Mouse (Mus musculus) CH12.LX (cell line): ENCODE measurements around the gene Pacsin1. TPM values are rescaled to one million over a fixed set of nuclear protein-coding genes. Genes with fewer than 3 reads are reported as not detected.

ENCODE experiments used
- DNase-seq: peaks from one replicate; pipeline ENCODE4 v3.0.0-alpha.2; 2013; ENCODE audit errors: extremely low read depth
- H3K27ac ChIP-seq: 2 replicates; pipeline ENCODE4 v1.5.1; 2012; ENCODE audit warnings: low read depth, mild to moderate bottlenecking, control low read depth, moderate library complexity; ENCODE audit not compliant: insufficient read depth
- H3K27me3 ChIP-seq: replicated peaks from 2 replicates; pipeline ENCODE3; 2012; ENCODE audit warnings: inconsistent platforms
- H3K36me3 ChIP-seq, 2 experiments: replicated peaks in 1 of 2; 2 replicates each; pipeline versions ENCODE3 to v1.6.1; 2012; ENCODE audit warnings: inconsistent platforms in 1 of 2, low read length in 1 of 2, mild to moderate bottlenecking in 1 of 2, mixed read lengths in 1 of 2, moderate library complexity in 1 of 2; ENCODE audit not compliant: control insufficient read depth in 1 of 2, insufficient read depth in 1 of 2
- H3K4me1 ChIP-seq, 2 experiments: 2 replicates each; pipeline ENCODE4 v1.6.1; 2012; ENCODE audit warnings: inconsistent platforms in 1 of 2, moderate library complexity in 1 of 2; ENCODE audit not compliant: insufficient read depth in 2 of 2, control insufficient read depth in 1 of 2
- H3K4me2 ChIP-seq: 2 replicates; pipeline ENCODE4 v1.6.1; 2012; ENCODE audit warnings: low read depth, mild to moderate bottlenecking, control low read depth; ENCODE audit not compliant: poor library complexity, insufficient read depth, severe bottlenecking
- H3K4me3 ChIP-seq, 3 experiments: fragments of 150-350 bp in 1 of 3; sonication (generic) in 1 of 3; replicated peaks in 1 of 3; 2 replicates each; pipeline versions ENCODE3 to v1.5.1; 2011 to 2012; ENCODE audit warnings: low read depth in 2 of 3, low read length in 2 of 3, mild to moderate bottlenecking in 2 of 3, moderate library complexity in 2 of 3, control low read depth in 1 of 3, improper control_type of control experiment in 1 of 3, inconsistent platforms in 1 of 3, mixed read lengths in 1 of 3; ENCODE audit not compliant: poor library complexity in 1 of 3
- H3K79me2 ChIP-seq: replicated peaks from 2 replicates; pipeline ENCODE4 v1.6.1; 2012; ENCODE audit warnings: mild to moderate bottlenecking, moderate library complexity; ENCODE audit not compliant: control insufficient read depth, poor library complexity, insufficient read depth, severe bottlenecking; ENCODE audit errors: extremely low read depth
- H3K9ac ChIP-seq: 2 replicates; pipeline ENCODE4 v1.6.1; 2012; ENCODE audit warnings: low read depth, mild to moderate bottlenecking, control low read depth, moderate library complexity; ENCODE audit not compliant: insufficient read depth
- H3K9me3 ChIP-seq: replicated peaks from 2 replicates; pipeline ENCODE3; 2012; ENCODE audit warnings: low read length, inconsistent platforms, mixed read lengths
- BHLHE40 ChIP-seq: IDR thresholded peaks from 2 replicates; pipeline ENCODE4 v1.6.1; 2011; ENCODE audit warnings: mild to moderate bottlenecking, low read depth, low read length, improper control_type of control experiment
- CHD2 ChIP-seq: IDR thresholded peaks from 2 replicates; pipeline ENCODE4 v1.6.1; 2011; ENCODE audit warnings: low read length, improper control_type of control experiment
- CTCF ChIP-seq, 2 experiments: IDR thresholded peaks in 1 of 2; conservative IDR thresholded peaks in 1 of 2; 2 replicates each; pipeline ENCODE4 v1.5.1; 2011 to 2012; ENCODE audit warnings: low read depth in 2 of 2, low read length in 2 of 2, improper control_type of control experiment in 1 of 2, inconsistent platforms in 1 of 2, mild to moderate bottlenecking in 1 of 2, moderate library complexity in 1 of 2
- ETS1 ChIP-seq: conservative IDR thresholded peaks from 2 replicates; pipeline ENCODE4 v1.6.1; 2012; ENCODE audit warnings: low read depth, mild to moderate bottlenecking, inconsistent platforms, low read length, improper control_type of control experiment, moderate library complexity
- HCFC1 ChIP-seq: IDR thresholded peaks from 2 replicates; pipeline ENCODE4 v1.6.1; 2012; ENCODE audit warnings: low read depth, mild to moderate bottlenecking, inconsistent platforms, low read length, improper control_type of control experiment
- IRF4 ChIP-seq: IDR thresholded peaks from 2 replicates; pipeline ENCODE4 v1.6.1; 2014; ENCODE audit warnings: low read depth, mild to moderate bottlenecking, inconsistent platforms, low read length, improper control_type of control experiment
- JUN ChIP-seq: IDR thresholded peaks from 2 replicates; pipeline ENCODE4 v1.6.1; 2011; ENCODE audit warnings: low read depth, mild to moderate bottlenecking, low read length, improper control_type of control experiment, moderate library complexity; ENCODE audit not compliant: insufficient read depth
- MAX ChIP-seq: IDR thresholded peaks from 2 replicates; pipeline ENCODE4 v1.6.1; 2011; ENCODE audit warnings: low read length, improper control_type of control experiment
- MAZ ChIP-seq: IDR thresholded peaks from 2 replicates; pipeline ENCODE4 v1.6.1; 2012; ENCODE audit warnings: low read depth, mild to moderate bottlenecking, inconsistent platforms, low read length, improper control_type of control experiment, moderate library complexity
- MEF2A ChIP-seq: IDR thresholded peaks from 2 replicates; pipeline ENCODE4 v1.6.1; 2014; ENCODE audit warnings: low read depth, mild to moderate bottlenecking, inconsistent platforms, low read length, improper control_type of control experiment, borderline replicate concordance
- NELFE ChIP-seq: IDR thresholded peaks from 2 replicates; pipeline ENCODE4 v1.6.1; 2011; ENCODE audit warnings: low read depth, low read length, improper control_type of control experiment
- PAX5 ChIP-seq: IDR thresholded peaks from 2 replicates; pipeline ENCODE4 v1.6.1; 2012; ENCODE audit warnings: low read length, inconsistent platforms, mixed read lengths
- POLR2A ChIP-seq: IDR thresholded peaks from 2 replicates; pipeline ENCODE4 v1.6.1; 2011; ENCODE audit warnings: low read depth, mild to moderate bottlenecking, improper control_type of control experiment, low read length
- SIN3A ChIP-seq: IDR thresholded peaks from 2 replicates; pipeline ENCODE4 v1.6.1; 2012; ENCODE audit warnings: low read length, improper control_type of control experiment, inconsistent platforms
- TBP ChIP-seq: conservative IDR thresholded peaks from 2 replicates; pipeline ENCODE4 v1.6.1; 2011; ENCODE audit warnings: low read depth, low read length, improper control_type of control experiment
- TCF12 ChIP-seq: IDR thresholded peaks from 2 replicates; pipeline ENCODE4 v1.6.1; 2014; ENCODE audit warnings: low read depth, mild to moderate bottlenecking, inconsistent platforms, low read length, improper control_type of control experiment
- UBTF ChIP-seq: IDR thresholded peaks from 2 replicates; pipeline ENCODE4 v1.6.1; 2012; ENCODE audit warnings: low read depth, mild to moderate bottlenecking, inconsistent platforms, low read length, improper control_type of control experiment, moderate library complexity
- USF1 ChIP-seq: IDR thresholded peaks from 2 replicates; pipeline ENCODE4 v1.6.1; 2014; ENCODE audit warnings: low read depth, mild to moderate bottlenecking, inconsistent platforms, low read length, improper control_type of control experiment
- USF2 ChIP-seq: conservative IDR thresholded peaks from 2 replicates; pipeline ENCODE4 v1.6.1; 2011; ENCODE audit warnings: low read depth, low read length, improper control_type of control experiment
- ZC3H11A ChIP-seq: IDR thresholded peaks from 2 replicates; pipeline ENCODE4 v1.6.1; 2012; ENCODE audit warnings: low read depth, mild to moderate bottlenecking, inconsistent platforms, low read length, improper control_type of control experiment
- ZKSCAN1 ChIP-seq: IDR thresholded peaks from 2 replicates; pipeline ENCODE4 v1.6.1; 2012; ENCODE audit warnings: low read depth, inconsistent platforms, low read length, improper control_type of control experiment, borderline replicate concordance
- ZMIZ1 ChIP-seq: IDR thresholded peaks from 2 replicates; pipeline ENCODE4 v1.6.1; 2012; ENCODE audit warnings: low read depth, mild to moderate bottlenecking, inconsistent platforms, low read length, improper control_type of control experiment
- dilution Hi-C: fragments of 300-500 bp; cut with MboI; formaldehyde crosslinking; loops from 2 replicates; pipeline ENCODE4 v1.14.3; 2020; ENCODE audit warnings: low sequenced_read_pairs; ENCODE audit not compliant: extremely low pct_unique_long_range_greater_than_20kb, extremely low pct_ligation_motif_present
- in situ Hi-C: fragments of 300-500 bp; cut with MboI; formaldehyde crosslinking; loops from 3 replicates; pipeline ENCODE4 v1.14.3; 2019; ENCODE audit warnings: low sequenced_read_pairs, low pct_ligation_motif_present, low pct_unique_long_range_greater_than_20kb, mixed read lengths
- polyA plus RNA-seq: library from polyadenylated mRNA; unstranded; fragments of >175 nt; gene quantifications from 2 replicates; pipeline ENCODE4 v1.2.1, GENCODE M21; 2012; ENCODE audit warnings: low read depth; ENCODE audit not compliant: insufficient read length
- total RNA-seq, 2 experiments: library from RNA; depleted of rRNA; stranded (reverse); fragments of 300-350 nt in 1 of 2; fragments of >200 nt in 1 of 2; gene quantifications; 2 replicates each; pipeline ENCODE4 v1.2.3; 2012 to 2014

Pacsin1 gene
- total and polyA plus RNA-seq, 3 experiments = 1.9 to 14.0 (median 13.2) TPM

DNA sequence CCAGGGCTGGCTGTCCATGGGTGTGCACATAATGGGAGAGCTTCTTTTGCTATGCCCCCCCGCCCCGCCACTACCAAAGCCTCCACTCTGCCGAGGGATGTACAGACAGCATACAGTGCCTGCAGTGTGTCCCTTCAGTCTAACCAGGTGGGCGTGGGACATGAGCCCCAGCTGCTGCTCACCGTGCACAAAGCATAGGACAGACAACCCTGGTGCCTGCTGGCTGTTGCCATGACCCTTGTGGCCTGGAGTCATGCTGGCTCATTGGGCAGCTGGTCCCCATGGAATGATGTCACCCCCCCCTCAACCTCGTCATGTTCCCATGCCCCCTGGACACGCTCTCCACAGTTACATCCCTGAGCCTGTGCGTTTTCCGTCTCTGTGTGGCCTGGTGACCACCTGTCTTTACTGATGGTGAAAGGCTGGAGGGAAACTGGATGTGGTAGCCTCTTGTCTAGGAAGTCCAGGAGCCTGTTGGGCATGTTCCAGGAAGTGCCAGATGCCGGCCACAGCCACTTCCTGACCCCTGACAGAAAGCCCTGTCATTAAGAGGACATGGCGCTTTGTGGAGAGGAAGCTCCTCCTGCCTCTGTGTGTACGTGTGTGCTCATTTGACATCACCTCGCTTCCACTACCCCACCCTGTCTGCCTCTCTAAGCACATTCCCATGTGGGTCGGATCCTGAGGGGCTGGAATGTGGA is 35.8 kb downstream of the Pacsin1 start:
- DNase-seq = no peak
- Histone ChIP-seq H3K4me3 (no peak overlapping the region), H3K4me1 (no peaks in the 10 kb centered on the region), H3K4me2 (no peak overlapping the region), H3K36me3 (peaks cover 0 to 11% of the 10 kb centered on the region in 2 experiments), H3K9me3 (peaks cover 7% of the 10 kb centered on the region), H3K9ac (no peak overlapping the region), H3K27ac (no peak overlapping the region), H3K27me3 (no peaks in the 10 kb centered on the region), H3K79me2 (no peaks in the 10 kb centered on the region)
- in situ Hi-C loops (no loop called here), dilution Hi-C loops (no loop called here)
- no peak for TF ChIP-seq ZKSCAN1
- no peak for TF ChIP-seq HCFC1
- TF ChIP-seq ZC3H11A = no peak
- TF ChIP-seq JUN = no peak
- TF ChIP-seq CHD2 = no peak
- TF ChIP-seq MEF2A = no peak
- TF ChIP-seq TCF12 = no peak
- TF ChIP-seq USF1 = no peak
- no peak for TF ChIP-seq MAZ
- no peak for TF ChIP-seq PAX5
- TF ChIP-seq ZMIZ1 = no peak
- TF ChIP-seq ETS1 = no peak
- no peak for TF ChIP-seq SIN3A
- TF ChIP-seq TBP = no peak
- no peak for TF ChIP-seq POLR2A
- no peak for TF ChIP-seq CTCF (conservative IDR thresholded peaks at IDR 0.05 in 1 of 2, IDR thresholded peaks at IDR 0.05 in 1 of 2; ENCODE audit: low read depth in 2 of 2, low read length in 2 of 2)
- no peak for TF ChIP-seq UBTF
- no peak for TF ChIP-seq NELFE
- TF ChIP-seq IRF4 = no peak

DNA sequence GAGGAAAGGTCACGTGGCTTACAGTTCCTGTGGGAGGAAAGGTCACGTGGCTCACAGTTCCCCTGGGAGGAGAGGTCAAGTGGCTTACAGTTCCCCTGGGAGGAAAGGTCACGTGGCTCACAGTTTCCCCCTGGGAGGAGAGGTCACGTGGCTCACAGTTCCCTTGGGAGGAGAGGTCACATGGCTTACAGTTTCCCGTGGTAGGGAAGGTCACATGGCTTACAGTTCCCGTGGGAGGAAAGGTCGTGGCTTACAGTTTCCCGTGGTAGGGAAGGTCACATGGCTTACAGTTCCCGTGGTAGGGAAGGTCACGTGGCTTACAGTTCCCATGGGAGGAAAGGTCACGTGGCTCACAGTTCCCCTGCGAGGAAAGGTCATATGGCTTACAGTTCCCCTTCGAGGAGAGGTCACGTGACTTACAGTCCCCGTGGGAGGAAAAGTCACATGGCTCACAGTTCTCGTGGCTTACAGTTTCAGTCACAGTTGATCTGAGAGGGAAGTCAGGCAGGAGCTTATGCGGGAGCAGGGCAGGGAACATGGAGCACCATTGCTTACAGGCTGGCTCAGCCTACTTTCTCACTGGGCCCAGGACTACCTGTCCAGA is 44.4 kb downstream of the Pacsin1 start:
- dilution Hi-C loops = no loop called here

More for the DNA sequence above, 44.4 kb downstream of the Pacsin1 start:
- Histone ChIP-seq H3K27me3 (no peaks in the 10 kb centered on the region), H3K4me3 (no peak overlapping the region), H3K4me2 (no peak overlapping the region), H3K27ac (no peak overlapping the region), H3K79me2 (no peaks in the 10 kb centered on the region), H3K4me1 (peaks cover 4 to 17% of the 10 kb centered on the region in 2 experiments), H3K36me3 (peaks cover 0 to 18% of the 10 kb centered on the region in 2 experiments), H3K9me3 (peaks cover 20% of the 10 kb centered on the region), H3K9ac (no peak overlapping the region)
- DNase-seq = peak; percentile 44
- in situ Hi-C loops = no loop called here
- no peak for TF ChIP-seq JUN
- peak; percentile 55 for TF ChIP-seq MAX
- TF ChIP-seq USF2 = peak; percentile 62
- peak; percentile 42 for TF ChIP-seq USF1
- TF ChIP-seq CTCF (conservative IDR thresholded peaks at IDR 0.05 in 1 of 2, IDR thresholded peaks at IDR 0.05 in 1 of 2; ENCODE audit: low read depth in 2 of 2, low read length in 2 of 2) = no peak
- peak; percentile 24 for TF ChIP-seq BHLHE40
